Mouse (Mus musculus) liver, postnatal 0 days (tissue): ENCODE measurements around the gene Dysf.

Experiments used
- CTCF ChIP-seq: sonication (generic); IDR thresholded peaks from 2 replicates; pipeline ENCODE4 v1.5.1; 2016; ENCODE audit warnings: antibody characterized with exemption, low read depth
- EP300 ChIP-seq: IDR thresholded peaks from 2 replicates; pipeline ENCODE4 v1.6.1; 2016; ENCODE audit warnings: antibody characterized with exemption, low read depth, mild to moderate bottlenecking

DNA sequence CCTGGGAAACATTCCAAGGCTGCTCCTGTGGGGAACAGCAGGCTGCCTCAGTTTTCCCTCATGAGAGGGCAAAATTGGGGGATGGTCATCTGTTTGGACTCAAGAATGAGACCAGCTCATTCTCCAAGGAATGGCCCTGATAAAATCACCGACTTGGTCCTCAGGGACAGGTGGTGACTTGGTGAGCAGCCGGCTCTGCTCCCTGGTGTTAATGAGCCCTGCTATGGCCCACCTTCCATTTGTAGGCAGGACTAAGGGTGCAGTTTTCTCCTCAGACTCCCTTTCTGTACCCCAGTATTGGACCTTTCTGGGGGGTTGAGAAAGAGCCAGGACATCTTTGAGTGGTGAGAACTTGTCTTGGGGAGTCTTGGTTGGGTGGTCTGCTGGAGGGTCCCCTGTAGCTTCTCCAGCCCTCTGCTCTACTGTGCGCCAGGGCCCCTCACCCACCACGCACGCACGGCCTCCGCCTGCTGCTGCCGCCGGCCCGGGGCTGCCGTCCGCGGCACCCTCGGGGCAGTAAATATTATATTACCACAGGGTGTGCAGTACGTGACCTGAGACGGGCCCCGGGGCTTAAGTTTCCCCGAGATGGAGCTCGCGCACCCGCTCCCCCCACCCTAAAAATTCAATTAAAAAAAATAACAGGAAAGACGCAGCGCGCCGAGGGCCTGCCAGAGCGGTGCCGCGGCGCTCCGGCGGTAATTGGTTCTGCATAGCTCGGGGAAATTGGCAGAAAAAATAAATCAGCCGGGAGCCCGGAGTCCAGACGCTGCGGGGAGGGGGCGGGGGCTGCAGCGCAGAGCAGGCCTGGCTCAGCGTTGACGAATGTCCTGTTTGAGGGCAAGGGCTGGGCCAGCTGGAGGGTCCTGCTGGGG is 97.0 kb downstream of the Dysf start:
- TF ChIP-seq EP300: no peak
- TF ChIP-seq CTCF: no peak
